Mouse (Mus musculus): ENCODE data around the gene Tars. TPM values are rescaled to one million over a fixed set of nuclear protein-coding genes. Genes with fewer than 3 reads are reported as not detected.

The Tars gene
- polyA plus RNA-seq, 1 experiment from 2014 or later = 70.3 TPM

DNA sequence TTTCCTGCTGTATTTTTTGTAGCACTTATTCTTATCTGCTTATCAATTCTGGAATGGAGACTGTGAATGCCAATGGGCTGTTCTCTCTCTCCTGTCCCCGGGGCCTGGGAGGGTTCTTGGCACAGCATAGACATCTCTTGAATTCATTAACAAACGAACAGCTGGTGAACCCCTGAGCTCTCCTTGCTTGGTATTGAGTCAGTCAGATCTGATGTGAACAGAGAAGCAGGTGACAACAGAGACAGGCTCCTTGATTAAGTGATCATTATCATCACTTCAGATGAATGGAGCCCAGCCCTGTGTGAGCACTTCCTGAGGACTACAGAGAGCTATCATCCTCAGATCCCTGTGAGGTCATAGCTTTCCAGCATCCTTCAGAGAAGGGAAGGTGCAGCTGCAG lies 35.4 kb downstream of the Tars start:
- H3K36me3 ChIP-seq (ENCODE audit: insufficient read depth) = no peaks in the 10 kb centered on the region
- WGBS = 17% methylated on average over 2 of the region's 2 CpGs
- H3K9me3 ChIP-seq (ENCODE audit: low read depth, low read length) = no peaks in the 10 kb centered on the region

GRCm38 (mm10) chr15:11361824-11362223 lies 37.6 kb downstream of the Tars start:
- 77% methylated on average over 5 of the region's 5 CpGs for WGBS
- H3K27me3 ChIP-seq (ENCODE audit: insufficient read depth, low read length) = no peaks in the 10 kb centered on the region
- H3K9me3 ChIP-seq (ENCODE audit: low read depth, low read length) = no peaks in the 10 kb centered on the region
- no peak overlapping the region for H3K9ac ChIP-seq
- no peak overlapping the region for H3K27ac ChIP-seq (ENCODE audit: low read depth)
- H3K4me2 ChIP-seq = no peak overlapping the region
- TF ChIP-seq CTCF (IDR thresholded peaks at IDR 0.05; ENCODE audit: low read depth) = no peak
- ATAC-seq (ENCODE audit: insufficient read depth) = no peak
- H3K4me1 ChIP-seq (ENCODE audit: insufficient read depth) = no peaks in the 10 kb centered on the region
- DNase-seq = no peak
- H3K4me3 ChIP-seq (ENCODE audit: low read depth, low read length) = no peak overlapping the region
- no peaks in the 10 kb centered on the region for H3K36me3 ChIP-seq (ENCODE audit: insufficient read depth)

More for the DNA sequence above, 35.4 kb downstream of the Tars start:
- no peak overlapping the region for H3K4me3 ChIP-seq (ENCODE audit: low read depth, low read length)
- H3K4me2 ChIP-seq = no peak overlapping the region
- H3K9ac ChIP-seq = no peak overlapping the region
- no peak for ATAC-seq (ENCODE audit: insufficient read depth)
- no peaks in the 10 kb centered on the region for H3K27me3 ChIP-seq (ENCODE audit: insufficient read depth, low read length)
- no peak overlapping the region for H3K27ac ChIP-seq (ENCODE audit: low read depth)
- no peaks in the 10 kb centered on the region for H3K4me1 ChIP-seq (ENCODE audit: insufficient read depth)
- no peak for DNase-seq
- no peak for TF ChIP-seq CTCF (IDR thresholded peaks at IDR 0.05; ENCODE audit: low read depth)

- no peak for TF ChIP-seq CTCF (IDR thresholded peaks at IDR 0.05; ENCODE audit: low read depth)
Observed at GRCm38 (mm10) chr15:11360888-11361287, 38.6 kb downstream of the Tars start.

DNA sequence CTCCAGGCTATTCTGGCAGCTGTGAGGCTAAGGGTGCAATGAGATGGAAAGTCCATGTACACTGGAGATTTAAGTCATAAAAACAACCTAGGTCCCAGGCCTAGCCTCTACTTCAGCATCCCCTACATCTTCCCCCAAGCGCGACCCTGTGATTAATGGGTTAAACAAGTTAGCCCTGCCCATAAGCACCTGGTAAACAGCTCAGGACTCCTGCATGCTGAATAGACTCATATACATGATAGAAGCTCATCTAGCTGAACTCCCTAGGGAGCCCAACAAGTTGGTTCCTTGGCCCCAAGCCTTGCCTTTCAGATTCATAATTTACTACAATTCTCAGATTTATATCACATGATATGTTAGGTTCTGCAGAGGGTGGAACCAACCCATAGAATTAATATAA lies 42.0 kb downstream of the Tars start:
- Histone ChIP-seq H3K9ac (no peak overlapping the region), H3K27ac (ENCODE audit: low read depth) (no peak overlapping the region), H3K27me3 (ENCODE audit: insufficient read depth, low read length) (no peaks in the 10 kb centered on the region), H3K36me3 (ENCODE audit: insufficient read depth) (no peaks in the 10 kb centered on the region), H3K4me1 (ENCODE audit: insufficient read depth) (no peaks in the 10 kb centered on the region), H3K9me3 (ENCODE audit: low read depth, low read length) (no peaks in the 10 kb centered on the region), H3K4me3 (ENCODE audit: low read depth, low read length) (no peak overlapping the region), H3K4me2 (no peak overlapping the region)
- 98% methylated on average over 2 of the region's 2 CpGs for WGBS
- ATAC-seq (ENCODE audit: insufficient read depth) (no peak), DNase-seq (no peak)
- TF ChIP-seq CTCF (IDR thresholded peaks at IDR 0.05; ENCODE audit: low read depth) = no peak

More at GRCm38 (mm10) chr15:11360888-11361287, 38.6 kb downstream of the Tars start:
- H3K4me3 ChIP-seq (ENCODE audit: low read depth, low read length) = no peak overlapping the region
- no peaks in the 10 kb centered on the region for H3K9me3 ChIP-seq (ENCODE audit: low read depth, low read length)
- DNase-seq = no peak
- no peak for ATAC-seq (ENCODE audit: insufficient read depth)
- 81% methylated on average over 1 of the region's 1 CpGs for WGBS
- H3K4me2 ChIP-seq = no peak overlapping the region
- no peaks in the 10 kb centered on the region for H3K27me3 ChIP-seq (ENCODE audit: insufficient read depth, low read length)
- H3K4me1 ChIP-seq (ENCODE audit: insufficient read depth) = no peaks in the 10 kb centered on the region
- H3K36me3 ChIP-seq (ENCODE audit: insufficient read depth) = no peaks in the 10 kb centered on the region
- H3K27ac ChIP-seq (ENCODE audit: low read depth) = no peak overlapping the region
- H3K9ac ChIP-seq = no peak overlapping the region

DNA sequence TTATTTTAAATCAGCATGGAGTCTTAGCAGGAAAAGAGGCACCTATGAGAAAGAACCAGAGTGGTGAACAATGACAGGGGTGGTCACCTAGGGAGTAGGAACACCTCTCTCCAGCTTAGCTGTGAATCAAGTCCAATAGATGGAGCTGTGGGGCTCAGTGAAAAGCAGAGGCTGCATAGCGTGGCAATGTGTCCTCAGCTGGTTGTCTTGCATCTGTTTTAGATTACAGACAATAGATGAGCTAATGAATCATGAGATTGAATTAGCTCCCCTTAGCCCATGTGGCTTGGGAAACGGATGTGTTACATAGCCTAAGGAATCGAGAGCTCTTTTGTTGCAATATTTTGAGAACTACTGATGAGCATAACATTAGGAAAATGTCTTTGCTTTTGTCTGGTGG lies 43.6 kb downstream of the Tars start:
- 77% methylated on average over 3 of the region's 3 CpGs for WGBS
- no peak overlapping the region for H3K4me2 ChIP-seq
- DNase-seq = no peak
- no peaks in the 10 kb centered on the region for H3K9me3 ChIP-seq (ENCODE audit: low read depth, low read length)
- H3K4me3 ChIP-seq (ENCODE audit: low read depth, low read length) = no peak overlapping the region
- no peaks in the 10 kb centered on the region for H3K36me3 ChIP-seq (ENCODE audit: insufficient read depth)
- no peak for TF ChIP-seq CTCF (IDR thresholded peaks at IDR 0.05; ENCODE audit: low read depth)
- no peaks in the 10 kb centered on the region for H3K4me1 ChIP-seq (ENCODE audit: insufficient read depth)
- ATAC-seq (ENCODE audit: insufficient read depth) = no peak
- H3K9ac ChIP-seq = no peak overlapping the region
- no peak overlapping the region for H3K27ac ChIP-seq (ENCODE audit: low read depth)
- no peaks in the 10 kb centered on the region for H3K27me3 ChIP-seq (ENCODE audit: insufficient read depth, low read length)

DNA sequence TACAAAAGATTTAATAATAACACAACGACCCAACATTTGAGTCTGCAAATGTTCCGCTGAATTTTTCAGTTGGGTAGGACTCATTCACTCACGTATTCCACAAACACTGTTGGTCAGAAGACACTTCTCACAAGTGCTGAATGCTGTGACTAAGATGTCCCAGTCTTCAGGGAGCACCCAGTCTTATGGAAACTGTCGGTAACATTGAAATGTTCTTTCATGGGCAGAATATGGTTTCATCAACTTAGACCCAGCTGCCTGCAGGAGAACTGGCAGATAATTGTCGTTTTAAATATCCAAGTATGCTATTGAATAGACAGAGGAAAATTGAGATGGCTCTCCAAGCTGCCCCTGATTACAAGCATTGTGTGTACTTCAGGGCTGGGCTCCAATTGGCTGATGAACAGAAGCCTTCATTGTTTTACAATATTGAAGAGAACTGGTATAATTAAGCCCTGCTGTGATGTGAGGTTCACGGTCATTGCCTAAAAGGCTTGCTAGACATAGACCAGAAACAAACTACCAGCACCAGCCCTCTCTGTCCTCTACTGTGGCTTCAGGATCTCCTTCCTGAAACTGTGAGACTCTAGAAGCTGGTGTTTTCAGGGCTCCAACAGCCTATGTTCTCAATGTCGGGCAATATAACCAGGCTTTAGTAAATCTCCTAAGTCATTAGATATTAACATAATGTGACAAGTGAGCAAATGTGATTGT lies 59.8 kb downstream of the Tars start:
- Histone ChIP-seq H3K9me3 (ENCODE audit: low read depth, low read length) (no peaks in the 10 kb centered on the region), H3K27ac (ENCODE audit: low read depth) (no peak overlapping the region), H3K9ac (no peak overlapping the region), H3K4me1 (ENCODE audit: insufficient read depth) (no peaks in the 10 kb centered on the region), H3K27me3 (ENCODE audit: insufficient read depth, low read length) (no peaks in the 10 kb centered on the region), H3K36me3 (ENCODE audit: insufficient read depth) (no peaks in the 10 kb centered on the region), H3K4me2 (no peak overlapping the region), H3K4me3 (ENCODE audit: low read depth, low read length) (no peak overlapping the region)
- no peak for ATAC-seq (ENCODE audit: insufficient read depth)
- DNase-seq = no peak
- WGBS = 62% methylated on average over 7 of the region's 7 CpGs
- no peak for TF ChIP-seq CTCF (IDR thresholded peaks at IDR 0.05; ENCODE audit: low read depth)

Data from lung, embryonic 14.5 days (tissue).